Mouse (Mus musculus) stomach, postnatal 0 days (tissue): ENCODE results near the gene Paqr7. TPM values are rescaled to one million over a fixed set of nuclear protein-coding genes. Genes with fewer than 3 reads are reported as not detected.

Experiments used
- ATAC-seq: fragments of 200-750 bp; cut with Nextera tagmentation; 2 replicates; pipeline ENCODE4 v1.8.0; 2017; ENCODE audit not compliant: low FRiP score, low TSS enrichment
- DNase-seq: peaks from one replicate; pipeline ENCODE4 v3.0.0-alpha.2; 2016; ENCODE audit warnings: low spot score
- H3K27ac ChIP-seq: fragments of 300-500 bp; sonication (generic); replicated peaks from 2 replicates; pipeline ENCODE4 v1.5.1; 2014; ENCODE audit warnings: mild to moderate bottlenecking, control low read depth
- H3K27me3 ChIP-seq: fragments of 300-500 bp; sonication (generic); 2 replicates; pipeline ENCODE4 v1.6.1; 2014; ENCODE audit warnings: low read length; ENCODE audit not compliant: control insufficient read depth, insufficient read depth
- H3K36me3 ChIP-seq: fragments of 300-500 bp; sonication (generic); 2 replicates; pipeline ENCODE4 v1.6.1; 2014; ENCODE audit warnings: low read length, mixed read lengths; ENCODE audit not compliant: control insufficient read depth, insufficient read depth
- H3K4me1 ChIP-seq: fragments of 300-500 bp; sonication (generic); replicated peaks from 2 replicates; pipeline ENCODE4 v1.6.1; 2014; ENCODE audit warnings: antibody characterized with exemption; ENCODE audit not compliant: control insufficient read depth, insufficient read depth
- H3K4me2 ChIP-seq: fragments of 300-500 bp; sonication (generic); replicated peaks from 2 replicates; pipeline ENCODE4 v1.6.1; 2014; ENCODE audit warnings: low read depth, mild to moderate bottlenecking, control low read depth, moderate library complexity
- H3K4me3 ChIP-seq: fragments of 300-500 bp; sonication (generic); 2 replicates; pipeline ENCODE4 v1.5.1; 2014; ENCODE audit warnings: low read depth, low read length, control low read depth
- H3K9ac ChIP-seq: fragments of 300-500 bp; sonication (generic); 2 replicates; pipeline ENCODE4 v1.6.1; 2014; ENCODE audit warnings: mild to moderate bottlenecking, low read length, control low read depth, mixed read lengths
- H3K9me3 ChIP-seq: fragments of 300-500 bp; sonication (generic); 2 replicates; pipeline ENCODE4 v1.6.1; 2016; ENCODE audit warnings: low read length; ENCODE audit not compliant: control insufficient read depth
- CTCF ChIP-seq: IDR thresholded peaks from 2 replicates; pipeline ENCODE4 v1.5.1; 2016; ENCODE audit warnings: antibody characterized with exemption, low read depth, mild to moderate bottlenecking, moderate library complexity
- EP300 ChIP-seq: optimal IDR thresholded peaks from 2 replicates; pipeline ENCODE3; 2016; ENCODE audit warnings: antibody characterized with exemption
- WGBS: fragments of 180-500 bp; shearing (Covaris S2); extraction: QIAGEN DNeasy Blood & Tissue Kit; methylation state at CpG from one replicate; pipeline ENCODE4 v1.1.7; 2014; 5-methylcytosine and 5-hydroxymethylcytosine counted together
- polyA plus RNA-seq: library from polyadenylated mRNA; unstranded; fragments of >200 nt; fragmentation: Nextera tagmentation; extraction: Ambion mirVana; gene quantifications from 2 replicates; pipeline ENCODE4 v1.2.1, GENCODE M21; 2015

Gene Paqr7
- polyA plus RNA-seq, 1 experiment from 2014 or later, result 51.8 TPM

GRCm38 (mm10) chr4:134465789-134466188, 30.7 kb upstream of the Paqr7 start:
- DNase-seq (no peak), ATAC-seq (no peak)
- 55% methylated on average over 12 of the region's 12 CpGs for WGBS
- H3K27me3 ChIP-seq, result no peaks in the 10 kb centered on the region
- no peak overlapping the region for H3K27ac ChIP-seq
- TF ChIP-seq CTCF, result no peak
- no peak for TF ChIP-seq EP300
- H3K4me2 ChIP-seq, result no peak overlapping the region
- no peaks in the 10 kb centered on the region for H3K36me3 ChIP-seq
- H3K9me3 ChIP-seq, result no peaks in the 10 kb centered on the region
- H3K4me3 ChIP-seq, result no peak overlapping the region
- no peak overlapping the region for H3K9ac ChIP-seq
- H3K4me1 ChIP-seq, result no peaks in the 10 kb centered on the region

- 0 out of 2 replicates have a peak overlapping the region, but pooled peaks have one; percentile 98 for H3K4me2 ChIP-seq
- H3K36me3 ChIP-seq, result no peaks in the 10 kb centered on the region
- WGBS, result 66% methylated on average over 11 of the region's 11 CpGs
- H3K27me3 ChIP-seq, result no peaks in the 10 kb centered on the region
- no peak for ATAC-seq
- H3K27ac ChIP-seq, result no peak overlapping the region
- no peak for DNase-seq
- no peak for TF ChIP-seq CTCF
- no peak for TF ChIP-seq EP300
- H3K9ac ChIP-seq, result no peak overlapping the region
- no peaks in the 10 kb centered on the region for H3K4me1 ChIP-seq
- H3K4me3 ChIP-seq, result no peak overlapping the region
- H3K9me3 ChIP-seq, result no peaks in the 10 kb centered on the region
These were observed 29.9 kb upstream of the Paqr7 start for GRCm38 (mm10) chr4:134466381-134467262.

- H3K36me3 ChIP-seq, result no peaks in the 10 kb centered on the region
These were observed 28.9 kb upstream of the Paqr7 start for GRCm38 (mm10) chr4:134467435-134468214.

GRCm38 (mm10) chr4:134468215-134468575, 28.3 kb upstream of the Paqr7 start, which contains the start of gene Stmn1:
TSS of gene Stmn1 (plus strand) at chr4:134468320.
- Histone ChIP-seq H3K4me3 (peak within 1 kb of the TSS; percentile 80), H3K36me3 (no peaks in the 10 kb centered on the region)
- TF ChIP-seq CTCF (no peak; the same call in 1 of the 2 replicates), EP300 (no peak)

More at GRCm38 (mm10) chr4:134467435-134468214, 28.9 kb upstream of the Paqr7 start:
- DNase-seq (peak; percentile 54), ATAC-seq (peak; percentile 9; the same call in 1 of the 2 replicates)
- H3K9ac ChIP-seq, result peak overlapping the region; percentile 53
- peak overlapping the region; percentile 98 for H3K4me2 ChIP-seq
- no peaks in the 10 kb centered on the region for H3K9me3 ChIP-seq
- H3K27me3 ChIP-seq, result no peaks in the 10 kb centered on the region
- TF ChIP-seq CTCF (no peak), EP300 (no peak)
- WGBS, result under 1% methylated on average over 31 of the region's 31 CpGs
- H3K4me1 ChIP-seq, result no peaks in the 10 kb centered on the region
- peak overlapping the region; percentile 80 for H3K4me3 ChIP-seq
- no peak overlapping the region; the same call in 1 of the 2 replicates for H3K27ac ChIP-seq

GRCm38 (mm10) chr4:134468578-134469266, 27.8 kb upstream of the Paqr7 start:
- no peaks in the 10 kb centered on the region for H3K27me3 ChIP-seq
- peak overlapping the region; percentile 81 for H3K27ac ChIP-seq
- peaks cover under 1% of the 10 kb centered on the region; the same call in 1 of the 2 replicates for H3K36me3 ChIP-seq
- ATAC-seq, result peak; percentile 93
- H3K9ac ChIP-seq, result peak overlapping the region; percentile 80
- no peak for TF ChIP-seq EP300
- no peak for TF ChIP-seq CTCF
- no peaks in the 10 kb centered on the region for H3K4me1 ChIP-seq
- H3K4me3 ChIP-seq, result peak overlapping the region; percentile 80
- peak; percentile 96 for DNase-seq
- WGBS, result under 1% methylated on average over 56 of the region's 68 CpGs
- H3K9me3 ChIP-seq, result no peaks in the 10 kb centered on the region
- peak overlapping the region; percentile 98 for H3K4me2 ChIP-seq

More at GRCm38 (mm10) chr4:134468215-134468575, 28.3 kb upstream of the Paqr7 start, which contains the start of gene Stmn1:
- H3K27ac ChIP-seq, result peak within 1 kb of the TSS; percentile 81
- H3K27me3 ChIP-seq, result no peaks in the 10 kb centered on the region
- H3K9ac ChIP-seq, result peak within 1 kb of the TSS; percentile 80
- peak within 1 kb of the TSS; percentile 98 for H3K4me2 ChIP-seq
- DNase-seq, result peak; percentile 97
- H3K4me1 ChIP-seq, result no peaks in the 10 kb centered on the region
- under 1% methylated on average over 30 of the region's 31 CpGs for WGBS
- ATAC-seq, result peak; percentile 96
- no peaks in the 10 kb centered on the region for H3K9me3 ChIP-seq
